Mouse (Mus musculus) CH12.LX (cell line): Measurements from ENCODE around the gene Klhl10.

Source experiments
- CTCF ChIP-seq, 2 experiments: IDR thresholded peaks in 1 of 2; conservative IDR thresholded peaks in 1 of 2; 2 replicates each; pipeline ENCODE4 v1.5.1; 2011 to 2012; ENCODE audit warnings: low read depth in 2 of 2, low read length in 2 of 2, improper control_type of control experiment in 1 of 2, inconsistent platforms in 1 of 2, mild to moderate bottlenecking in 1 of 2, moderate library complexity in 1 of 2
- USF1 ChIP-seq: IDR thresholded peaks from 2 replicates; pipeline ENCODE4 v1.6.1; 2014; ENCODE audit warnings: low read depth, mild to moderate bottlenecking, inconsistent platforms, low read length, improper control_type of control experiment

- no peak for TF ChIP-seq CTCF (conservative IDR thresholded peaks at IDR 0.05 in 1 of 2, IDR thresholded peaks at IDR 0.05 in 1 of 2; ENCODE audit: low read depth in 2 of 2, low read length in 2 of 2)
- no peak for TF ChIP-seq USF1
These were observed 31.2 kb downstream of the Klhl10 start for GRCm38 (mm10) chr11:100472935-100473295.
